In genomic region chr1:152622765-152623211, GRCm38 (mm10) we compare ENCODE assay signal across 8 mouse cellular contexts.
DNase-seq lines count a peak whose midpoint lies in the region; ATAC-seq and TF ChIP-seq lines count a peak whose summit lies in the region.

No protein-coding gene starts in this region.

- peak overlapping the region; percentile 24 for H3K4me3 ChIP-seq in spleen, adult 2 months (ENCODE audit: extremely low read depth, insufficient read depth, insufficient read length)
- peak overlapping the region; percentile 74 for H3K4me3 ChIP-seq in heart, postnatal 0 days (ENCODE audit: low read depth, low read length)
- H3K4me3 ChIP-seq in limb, embryonic 10.5 days: peak overlapping the region; percentile 76
- no peak overlapping the region for H3K4me3 ChIP-seq in myocyte

- no peaks in the 10 kb centered on the region for H3K36me3 ChIP-seq in spleen, adult 2 months (ENCODE audit: control insufficient read depth, insufficient read depth, low read length)
- peaks cover 15% of the 10 kb centered on the region for H3K36me3 ChIP-seq in heart, postnatal 0 days (replicated peaks; ENCODE audit: control insufficient read depth, insufficient read depth, low read length)
- H3K36me3 ChIP-seq in limb, embryonic 10.5 days: peaks cover 42% of the 10 kb centered on the region
- no peaks in the 10 kb centered on the region for H3K36me3 ChIP-seq in myocyte (ENCODE audit: control insufficient read depth, insufficient read depth)

- no peak for ATAC-seq in heart, postnatal 0 days (ENCODE audit: insufficient read depth, low read depth)

- TF ChIP-seq EP300 in heart, postnatal 0 days (IDR thresholded peaks at IDR 0.05; ENCODE audit: low read depth): no peak

- H3K79me2 ChIP-seq in myocyte (ENCODE audit: control insufficient read depth, insufficient read depth): no peaks in the 10 kb centered on the region

- WGBS in spleen, adult 2 months: 86% methylated on average over 9 of the region's 9 CpGs
- whole genome bisulfite sequencing in heart, postnatal 0 days: 17% methylated on average over 9 of the region's 9 CpGs
- WGBS in limb, embryonic 10.5 days: 42% methylated on average over 9 of the region's 9 CpGs

- peak overlapping the region; percentile 38 for H3K27ac ChIP-seq in spleen, adult 2 months (ENCODE audit: insufficient read depth, low read length)
- peak overlapping the region; percentile 96 for H3K27ac ChIP-seq in heart, postnatal 0 days (ENCODE audit: low read depth)
- no peak overlapping the region; the same call in 1 of the 2 replicates for H3K27ac ChIP-seq in limb, embryonic 10.5 days

- H3ac ChIP-seq in myocyte (ENCODE audit: control insufficient read depth, insufficient read length): no peak overlapping the region

- H3K4me2 ChIP-seq in heart, postnatal 0 days (ENCODE audit: low read depth, low read length): peak overlapping the region; percentile 82
- H3K4me2 ChIP-seq in myocyte (ENCODE audit: low read depth): peak overlapping the region; percentile 93

- TF ChIP-seq POLR2A in spleen, adult 2 months (IDR thresholded peaks at IDR 0.05; ENCODE audit: low read depth, low read length): no peak
- TF ChIP-seq POLR2A in myocyte (IDR thresholded peaks at IDR 0.05; ENCODE audit: insufficient read length, low read depth): no peak

- peaks cover 2% of the 10 kb centered on the region; the same call in 1 of the 2 replicates for H3K4me1 ChIP-seq in spleen, adult 2 months (ENCODE audit: control insufficient read depth, insufficient read depth, insufficient read length)
- H3K4me1 ChIP-seq in heart, postnatal 0 days (ENCODE audit: control insufficient read depth, insufficient read depth): peaks cover 42% of the 10 kb centered on the region
- H3K4me1 ChIP-seq in limb, embryonic 10.5 days: peaks cover 39% of the 10 kb centered on the region

- DNase-seq in spleen, adult 2 months (ENCODE audit: low read depth in 1 of 2, low spot score in 2 of 2): no peak
- DNase-seq in spleen, adult 18-20 months: no peak
- DNase-seq in heart, postnatal 0 days (ENCODE audit: low spot score): peak; percentile 69
- peak; percentile 41 for DNase-seq in limb, embryonic 10.5 days (ENCODE audit: low spot score)
- no peak for DNase-seq in thymus, postnatal 25 days
- no peak for DNase-seq in cerebellum, adult 9-10 months
- DNase-seq in thymus, postnatal 4 days: no peak

- no peaks in the 10 kb centered on the region; the same call in 1 of the 2 replicates for H3K9me3 ChIP-seq in heart, postnatal 0 days (replicated peaks; ENCODE audit: control insufficient read depth, low read length)
- H3K9me3 ChIP-seq in limb, embryonic 10.5 days (replicated peaks): peaks cover 3% of the 10 kb centered on the region; the same call in 1 of the 2 replicates

- TF ChIP-seq CTCF in spleen, adult 2 months (IDR thresholded peaks at IDR 0.05; ENCODE audit: extremely low read depth, insufficient read depth, insufficient read length, insufficient replicate concordance): no peak
- peak; percentile 20; the same call in 1 of the 2 replicates for TF ChIP-seq CTCF in heart, postnatal 0 days (IDR thresholded peaks at IDR 0.05; ENCODE audit: low read depth)

- peak overlapping the region; percentile 89 for H3K9ac ChIP-seq in heart, postnatal 0 days (replicated peaks; ENCODE audit: low read depth, low read length)

- peaks cover 3% of the 10 kb centered on the region; the same call in 1 of the 2 replicates for H3K27me3 ChIP-seq in spleen, adult 2 months (ENCODE audit: control insufficient read depth, insufficient read depth, low read length)
- H3K27me3 ChIP-seq in heart, postnatal 0 days (ENCODE audit: control insufficient read depth, insufficient read depth, low read length): no peaks in the 10 kb centered on the region
- H3K27me3 ChIP-seq in limb, embryonic 10.5 days (ENCODE audit: low read depth, poor library complexity, severe bottlenecking): no peaks in the 10 kb centered on the region
- H3K27me3 ChIP-seq in myocyte (ENCODE audit: control insufficient read depth, insufficient read depth, insufficient read length): no peaks in the 10 kb centered on the region

TF ChIP-seq in myocyte, 11 proteins besides CTCF, POLR2A, EP300 and RAD21:
- TF ChIP-seq MAX (IDR thresholded peaks at IDR 0.05; ENCODE audit: low read depth) (no peak), E2F4 (IDR thresholded peaks at IDR 0.05; ENCODE audit: insufficient read depth) (no peak), TCF12 (IDR thresholded peaks at IDR 0.05; ENCODE audit: insufficient read depth, poor library complexity, severe bottlenecking) (no peak), USF1 (IDR thresholded peaks at IDR 0.05; ENCODE audit: low read depth) (no peak), REST (IDR thresholded peaks at IDR 0.05; ENCODE audit: insufficient read depth, insufficient read length) (no peak), MYOG (IDR thresholded peaks at IDR 0.05; ENCODE audit: control insufficient read depth in 1 of 3, insufficient read depth in 1 of 3, insufficient read length in 2 of 3, low read depth in 2 of 3) (no peak), POLR2AphosphoS2 (IDR thresholded peaks at IDR 0.05; ENCODE audit: insufficient read length, low read depth) (no peak), TCF3 (IDR thresholded peaks at IDR 0.05; ENCODE audit: insufficient read length, low read depth) (no peak), MYOD1 (IDR thresholded peaks at IDR 0.05; ENCODE audit: control insufficient read depth in 1 of 3, insufficient read length in 2 of 3, low read depth in 2 of 3) (no peak), SRF (IDR thresholded peaks at IDR 0.05; ENCODE audit: control insufficient read depth, insufficient read length, low read depth) (no peak), CEBPB (IDR thresholded peaks at IDR 0.05; ENCODE audit: insufficient read depth, poor library complexity, severe bottlenecking) (no peak)

Comparison
In these comparisons a context has a peak if more than half of its experiments do, and no peak if none do; other contexts are left out.
1. DNase-seq: peak in heart, postnatal 0 days (single experiment) and limb, embryonic 10.5 days (single experiment); none in spleen, adult 2 months (0 of 2), spleen, adult 18-20 months (0 of 2), thymus, postnatal 25 days (single experiment), cerebellum, adult 9-10 months (single experiment) and thymus, postnatal 4 days (single experiment).